Mouse (Mus musculus) midbrain, embryonic 15.5 days (tissue): ENCODE data around the gene Slc35c1. TPM values are rescaled to one million over a fixed set of nuclear protein-coding genes. Genes with fewer than 3 reads are reported as not detected.

ENCODE experiments used
- ATAC-seq: fragments of 200-750 bp; cut with Nextera tagmentation; replicated peaks from 2 replicates; pipeline ENCODE4 v1.8.0; 2017; ENCODE audit warnings: moderate TSS enrichment
- H3K27ac ChIP-seq: fragments of 300-500 bp; sonication (generic); 2 replicates; pipeline ENCODE4 v1.5.1; 2015; ENCODE audit warnings: mild to moderate bottlenecking, inconsistent platforms
- H3K27me3 ChIP-seq: fragments of 300-500 bp; sonication (generic); replicated peaks from 2 replicates; pipeline ENCODE4 v1.6.1; 2015; ENCODE audit warnings: inconsistent platforms
- H3K36me3 ChIP-seq: fragments of 300-500 bp; sonication (generic); replicated peaks from 2 replicates; pipeline ENCODE4 v1.6.1; 2015; ENCODE audit warnings: inconsistent platforms
- H3K4me1 ChIP-seq: fragments of 300-500 bp; sonication (generic); 2 replicates; pipeline ENCODE4 v1.6.1; 2015; ENCODE audit warnings: inconsistent platforms
- H3K4me2 ChIP-seq: fragments of 300-500 bp; sonication (generic); 2 replicates; pipeline ENCODE4 v1.6.1; 2015; ENCODE audit warnings: inconsistent platforms, mild to moderate bottlenecking, moderate library complexity
- H3K4me3 ChIP-seq: fragments of 300-500 bp; sonication (generic); 2 replicates; pipeline ENCODE4 v1.5.1; 2015; ENCODE audit warnings: mild to moderate bottlenecking, inconsistent platforms
- H3K9ac ChIP-seq: fragments of 300-500 bp; sonication (generic); 2 replicates; pipeline ENCODE4 v1.6.1; 2015; ENCODE audit warnings: mild to moderate bottlenecking, inconsistent platforms
- H3K9me3 ChIP-seq: fragments of 300-500 bp; sonication (generic); 2 replicates; pipeline ENCODE4 v1.6.1; 2016; ENCODE audit warnings: inconsistent platforms
- WGBS: fragments of 180-500 bp; shearing (Covaris S2); methylation state at CpG from one replicate; pipeline ENCODE4 v1.1.7; 2015; ENCODE audit warnings: mixed read lengths; 5-methylcytosine and 5-hydroxymethylcytosine counted together
- polyA plus RNA-seq: library from polyadenylated mRNA; unstranded; fragments of >200 nt; fragmentation: Nextera tagmentation; extraction: Ambion mirVana; gene quantifications from 2 replicates; pipeline ENCODE4 v1.2.1, GENCODE M21; 2015

The Slc35c1 gene
- polyA plus RNA-seq, 1 experiment from 2014 or later = 14.4 TPM

- Histone ChIP-seq H3K4me2 (no peak overlapping the region), H3K9me3 (no peaks in the 10 kb centered on the region), H3K9ac (no peak overlapping the region), H3K27me3 (peaks cover 6% of the 10 kb centered on the region), H3K4me1 (peaks cover 7% of the 10 kb centered on the region), H3K4me3 (no peak overlapping the region), H3K27ac (no peak overlapping the region), H3K36me3 (no peaks in the 10 kb centered on the region)
- ATAC-seq = no peak
- WGBS = 82% methylated on average over 3 of the region's 3 CpGs
Observed at GRCm38 (mm10) chr2:92464690-92465089, 4.4 kb upstream of the Slc35c1 start.

GRCm38 (mm10) chr2:92461215-92461614 is 877 bp upstream of the Slc35c1 start:
- Histone ChIP-seq H3K36me3 (no peaks in the 10 kb centered on the region), H3K4me1 (peaks cover 37% of the 10 kb centered on the region), H3K27me3 (peaks cover 6% of the 10 kb centered on the region), H3K4me2 (no peak overlapping the region), H3K9ac (no peak overlapping the region), H3K4me3 (no peak overlapping the region), H3K9me3 (no peaks in the 10 kb centered on the region), H3K27ac (no peak overlapping the region)
- WGBS = 89% methylated on average over 1 of the region's 1 CpGs
- no peak for ATAC-seq

GRCm38 (mm10) chr2:92459141-92459920 is 1.0 kb downstream of the Slc35c1 start:
- Histone ChIP-seq H3K36me3 (peaks cover under 1% of the 10 kb centered on the region; the same call in 1 of the 2 replicates), H3K27me3 (peaks cover 6% of the 10 kb centered on the region), H3K4me3 (peak overlapping the region; percentile 78), H3K4me1 (peaks cover 45% of the 10 kb centered on the region), H3K9me3 (no peaks in the 10 kb centered on the region), H3K4me2 (peak overlapping the region; percentile 83), H3K27ac (peak overlapping the region; percentile 71), H3K9ac (peak overlapping the region; percentile 54)
- ATAC-seq = peak; percentile 87
- under 1% methylated on average over 55 of the region's 55 CpGs for WGBS

- peak overlapping the region; percentile 83 for H3K4me2 ChIP-seq
- ATAC-seq = no peak
- peak overlapping the region; percentile 78 for H3K4me3 ChIP-seq
- peaks cover 6% of the 10 kb centered on the region for H3K27me3 ChIP-seq
- WGBS = 75% methylated on average over 13 of the region's 13 CpGs
- H3K9ac ChIP-seq = peak overlapping the region; percentile 54; the same call in 1 of the 2 replicates
- no peak overlapping the region for H3K27ac ChIP-seq
- no peaks in the 10 kb centered on the region for H3K9me3 ChIP-seq
- peaks cover 45% of the 10 kb centered on the region for H3K4me1 ChIP-seq
- H3K36me3 ChIP-seq = peaks cover 9% of the 10 kb centered on the region
Observed at GRCm38 (mm10) chr2:92458481-92458880, 1.9 kb downstream of the Slc35c1 start.

GRCm38 (mm10) chr2:92456970-92457530 is 3.3 kb downstream of the Slc35c1 start:
- Histone ChIP-seq H3K9ac (no peak overlapping the region), H3K27me3 (peaks cover 6% of the 10 kb centered on the region), H3K4me1 (peaks cover 45% of the 10 kb centered on the region), H3K4me3 (no peak overlapping the region), H3K27ac (no peak overlapping the region), H3K4me2 (peak overlapping the region; percentile 83), H3K36me3 (peaks cover 14% of the 10 kb centered on the region), H3K9me3 (no peaks in the 10 kb centered on the region)
- 79% methylated on average over 8 of the region's 8 CpGs for WGBS
- no peak for ATAC-seq

GRCm38 (mm10) chr2:92455704-92456103 is 4.6 kb downstream of the Slc35c1 start:
- H3K4me3 ChIP-seq = no peak overlapping the region
- H3K4me2 ChIP-seq = no peak overlapping the region
- WGBS = 44% methylated on average over 3 of the region's 3 CpGs
- no peaks in the 10 kb centered on the region for H3K27me3 ChIP-seq
- H3K9me3 ChIP-seq = no peaks in the 10 kb centered on the region
- H3K9ac ChIP-seq = no peak overlapping the region
- peaks cover 14% of the 10 kb centered on the region for H3K36me3 ChIP-seq
- no peak overlapping the region for H3K27ac ChIP-seq
- ATAC-seq = no peak
- peaks cover 45% of the 10 kb centered on the region for H3K4me1 ChIP-seq

GRCm38 (mm10) chr2:92454166-92454565 is 6.2 kb downstream of the Slc35c1 start:
- WGBS = 91% methylated on average over 11 of the region's 11 CpGs
- no peak overlapping the region for H3K4me3 ChIP-seq
- no peaks in the 10 kb centered on the region for H3K9me3 ChIP-seq
- no peak for ATAC-seq
- H3K4me2 ChIP-seq = no peak overlapping the region
- H3K36me3 ChIP-seq = peaks cover 14% of the 10 kb centered on the region
- peaks cover 38% of the 10 kb centered on the region for H3K4me1 ChIP-seq
- no peaks in the 10 kb centered on the region for H3K27me3 ChIP-seq
- no peak overlapping the region for H3K9ac ChIP-seq
- H3K27ac ChIP-seq = no peak overlapping the region

GRCm38 (mm10) chr2:92451126-92451525 is 9.2 kb downstream of the Slc35c1 start:
- H3K27ac ChIP-seq = no peak overlapping the region
- no peak overlapping the region for H3K4me3 ChIP-seq
- no peaks in the 10 kb centered on the region for H3K9me3 ChIP-seq
- no peak overlapping the region for H3K9ac ChIP-seq
- no peaks in the 10 kb centered on the region for H3K27me3 ChIP-seq
- ATAC-seq = no peak
- peaks cover 8% of the 10 kb centered on the region for H3K4me1 ChIP-seq
- 92% methylated on average over 3 of the region's 3 CpGs for WGBS
- peaks cover 14% of the 10 kb centered on the region for H3K36me3 ChIP-seq
- no peak overlapping the region for H3K4me2 ChIP-seq

- H3K4me2 ChIP-seq = no peak overlapping the region
- 68% methylated on average over 7 of the region's 7 CpGs for WGBS
- no peak overlapping the region for H3K27ac ChIP-seq
- no peak for ATAC-seq
- H3K4me1 ChIP-seq = no peaks in the 10 kb centered on the region
- no peaks in the 10 kb centered on the region for H3K9me3 ChIP-seq
- H3K4me3 ChIP-seq = no peak overlapping the region
- H3K9ac ChIP-seq = no peak overlapping the region
- H3K36me3 ChIP-seq = no peaks in the 10 kb centered on the region
- no peaks in the 10 kb centered on the region for H3K27me3 ChIP-seq
Observed at GRCm38 (mm10) chr2:92447121-92447740, 13.1 kb downstream of the Slc35c1 start.

GRCm38 (mm10) chr2:92446656-92447055 is 13.7 kb downstream of the Slc35c1 start:
- WGBS = 79% methylated on average over 8 of the region's 8 CpGs

GRCm38 (mm10) chr2:92445890-92446289 is 14.4 kb downstream of the Slc35c1 start:
- Histone ChIP-seq H3K27me3 (no peaks in the 10 kb centered on the region), H3K4me1 (no peaks in the 10 kb centered on the region), H3K9me3 (no peaks in the 10 kb centered on the region), H3K27ac (no peak overlapping the region), H3K9ac (no peak overlapping the region), H3K4me2 (no peak overlapping the region), H3K4me3 (no peak overlapping the region), H3K36me3 (no peaks in the 10 kb centered on the region)
- WGBS = 46% methylated on average over 9 of the region's 9 CpGs
- ATAC-seq = no peak

More at GRCm38 (mm10) chr2:92446656-92447055, 13.7 kb downstream of the Slc35c1 start:
- no peaks in the 10 kb centered on the region for H3K27me3 ChIP-seq
- no peaks in the 10 kb centered on the region for H3K36me3 ChIP-seq
- no peak overlapping the region for H3K9ac ChIP-seq
- ATAC-seq = no peak
- no peak overlapping the region for H3K27ac ChIP-seq
- H3K4me1 ChIP-seq = no peaks in the 10 kb centered on the region
- H3K4me3 ChIP-seq = no peak overlapping the region
- no peaks in the 10 kb centered on the region for H3K9me3 ChIP-seq
- H3K4me2 ChIP-seq = no peak overlapping the region

- Histone ChIP-seq H3K4me2 (no peak overlapping the region), H3K27ac (no peak overlapping the region), H3K4me3 (no peak overlapping the region), H3K4me1 (no peaks in the 10 kb centered on the region), H3K9ac (no peak overlapping the region), H3K36me3 (no peaks in the 10 kb centered on the region), H3K9me3 (no peaks in the 10 kb centered on the region), H3K27me3 (no peaks in the 10 kb centered on the region)
- WGBS = 33% methylated on average over 4 of the region's 4 CpGs
- ATAC-seq = no peak
Observed at GRCm38 (mm10) chr2:92444376-92444775, 16.0 kb downstream of the Slc35c1 start.
